Mouse (Mus musculus) liver, adult 2 months (tissue): ENCODE results near the gene Aicda. TPM values are rescaled to one million over a fixed set of nuclear protein-coding genes. Genes with fewer than 3 reads are reported as not detected.
"Not testable (repeated sequence)": the region's sequence is repeated elsewhere in the genome, so short reads cannot be mapped to it uniquely, and the experiment has no call there.

Source experiments
- DNase-seq: peaks from one replicate; pipeline ENCODE4 v3.0.0-alpha.2; 2011; ENCODE audit warnings: low read depth, low spot score; ENCODE audit errors: extremely low read depth
- H3K27ac ChIP-seq: fragments of 200-500 bp; replicated peaks from 2 replicates; pipeline ENCODE4 v1.5.1; 2012; ENCODE audit warnings: low read depth, mild to moderate bottlenecking, control low read depth, inconsistent platforms, low read length; ENCODE audit not compliant: insufficient read depth
- H3K27me3 ChIP-seq: fragments of 200-500 bp; 2 replicates; pipeline ENCODE4 v1.6.1; 2012; ENCODE audit warnings: mild to moderate bottlenecking, moderate library complexity, low read length, inconsistent platforms; ENCODE audit not compliant: control insufficient read depth, insufficient read depth
- H3K36me3 ChIP-seq: fragments of 200-500 bp; 2 replicates; pipeline ENCODE4 v1.6.1; 2012; ENCODE audit warnings: low read length, inconsistent platforms; ENCODE audit not compliant: control insufficient read depth, insufficient read depth
- H3K4me1 ChIP-seq: fragments of 200-500 bp; 2 replicates; pipeline ENCODE4 v1.6.1; 2011; ENCODE audit warnings: low read length; ENCODE audit not compliant: control insufficient read depth, insufficient read depth
- H3K4me3 ChIP-seq: fragments of 200-500 bp; 2 replicates; pipeline ENCODE4 v1.5.1; 2011; ENCODE audit warnings: low read depth, mild to moderate bottlenecking, control low read depth, low read length, moderate library complexity; ENCODE audit not compliant: insufficient read depth
- H3K79me2 ChIP-seq: fragments of 200-500 bp; 2 replicates; pipeline ENCODE4 v1.6.1; 2012; ENCODE audit warnings: inconsistent platforms, mild to moderate bottlenecking, low read length, moderate library complexity; ENCODE audit not compliant: control insufficient read depth, insufficient read depth
- H3K9ac ChIP-seq: fragments of 200-500 bp; 2 replicates; pipeline ENCODE4 v1.6.1; 2012; ENCODE audit warnings: low read depth, mild to moderate bottlenecking, control low read depth, inconsistent platforms, low read length
- CTCF ChIP-seq: fragments of 200-500 bp; IDR thresholded peaks from 2 replicates; pipeline ENCODE4 v1.5.1; 2011; ENCODE audit warnings: low read depth, low read length, control low read depth
- POLR2A ChIP-seq: fragments of 200-500 bp; IDR thresholded peaks from 2 replicates; pipeline ENCODE4 v1.6.1; 2011; ENCODE audit warnings: low read length, control low read depth; ENCODE audit not compliant: insufficient read depth; ENCODE audit errors: extremely low read depth
- WGBS: fragments of 180-500 bp; shearing (Covaris S2); methylation state at CpG from one replicate; pipeline ENCODE4 v1.1.7; 2018; 5-methylcytosine and 5-hydroxymethylcytosine counted together
- polyA plus RNA-seq: library from polyadenylated mRNA; depleted of rRNA; stranded (reverse); fragments of >200 nt; gene quantifications from 2 replicates; pipeline ENCODE4 v1.2.3, GENCODE M21; 2012
- total RNA-seq: library from RNA; depleted of rRNA; stranded (reverse); fragments of >200 nt; gene quantifications from 2 replicates; pipeline ENCODE4 v1.2.3, GENCODE M21; 2014

The Aicda gene
- total and polyA plus RNA-seq, 2 experiments: not detected

DNA sequence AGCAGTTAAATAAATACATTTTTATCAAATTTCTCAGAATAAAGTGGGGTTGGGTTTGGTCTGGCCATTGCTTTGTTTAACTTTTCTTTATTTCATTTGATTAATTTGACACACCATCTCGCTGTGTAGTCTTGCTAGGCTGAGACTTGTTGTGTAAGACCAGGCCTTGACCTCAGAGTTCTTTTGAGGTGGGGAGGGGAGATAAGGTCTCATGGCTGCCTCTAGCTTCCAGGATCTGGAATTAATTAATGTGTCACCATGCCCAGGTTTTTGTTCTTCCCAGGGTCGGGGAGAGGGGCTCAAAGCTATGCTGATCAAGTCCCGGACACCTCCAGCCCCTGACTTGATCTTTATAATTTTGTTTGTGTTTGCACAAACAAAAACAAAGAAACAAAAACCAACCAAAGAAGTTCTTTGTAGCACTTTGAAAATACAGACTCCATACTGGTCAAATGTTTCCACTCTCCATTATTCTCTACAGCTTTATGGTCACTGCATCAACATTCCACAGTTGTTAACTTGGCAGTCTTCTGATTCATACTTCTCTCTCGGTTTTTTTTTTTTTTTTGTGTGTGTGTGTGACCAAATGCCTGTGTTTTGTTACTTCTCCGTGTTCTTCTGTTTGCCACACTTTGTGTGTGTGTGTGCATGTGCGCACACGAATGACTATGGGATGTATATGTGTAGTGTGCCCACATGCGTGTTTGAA is 22.0 kb upstream of the Aicda start:
- Histone ChIP-seq H3K9ac (no peak overlapping the region), H3K79me2 (no peaks in the 10 kb centered on the region), H3K27ac (no peak overlapping the region), H3K4me3 (no peak overlapping the region), H3K36me3 (no peaks in the 10 kb centered on the region), H3K27me3 (no peaks in the 10 kb centered on the region; the same call in 1 of the 2 replicates), H3K4me1 (peaks cover 2% of the 10 kb centered on the region)
- WGBS: 76% methylated on average over 8 of the region's 8 CpGs
- no peak for DNase-seq
- TF ChIP-seq POLR2A: no peak

DNA sequence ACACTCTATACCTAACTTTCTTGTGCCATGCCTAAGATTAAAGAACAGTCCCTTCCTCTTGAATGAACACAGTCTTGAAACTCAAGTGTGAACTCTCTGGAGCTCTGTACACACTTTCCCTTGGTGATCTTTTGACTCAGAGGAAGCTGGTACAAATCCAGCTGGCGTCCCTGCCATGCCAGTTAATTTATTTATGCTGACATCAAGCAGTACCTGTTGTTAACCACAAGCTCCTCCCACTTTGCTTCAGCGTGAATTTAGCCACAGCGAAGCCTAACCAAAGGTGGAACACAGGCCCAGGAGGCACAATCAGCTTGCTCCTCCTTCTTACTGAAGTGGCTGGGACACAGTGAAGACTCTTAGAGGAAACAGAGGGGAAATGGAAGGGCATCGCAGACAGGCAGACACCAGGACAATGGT is 20.7 kb upstream of the Aicda start:
- no peaks in the 10 kb centered on the region for H3K79me2 ChIP-seq
- H3K27ac ChIP-seq: no peak overlapping the region
- WGBS: 13% methylated on average over 4 of the region's 4 CpGs
- TF ChIP-seq CTCF (no peak), POLR2A (no peak)
- no peak overlapping the region for H3K9ac ChIP-seq
- no peaks in the 10 kb centered on the region for H3K36me3 ChIP-seq
- no peaks in the 10 kb centered on the region; the same call in 1 of the 2 replicates for H3K27me3 ChIP-seq
- peak; percentile 62 for DNase-seq
- peaks cover 2% of the 10 kb centered on the region for H3K4me1 ChIP-seq
- H3K4me3 ChIP-seq: no peak overlapping the region

DNA sequence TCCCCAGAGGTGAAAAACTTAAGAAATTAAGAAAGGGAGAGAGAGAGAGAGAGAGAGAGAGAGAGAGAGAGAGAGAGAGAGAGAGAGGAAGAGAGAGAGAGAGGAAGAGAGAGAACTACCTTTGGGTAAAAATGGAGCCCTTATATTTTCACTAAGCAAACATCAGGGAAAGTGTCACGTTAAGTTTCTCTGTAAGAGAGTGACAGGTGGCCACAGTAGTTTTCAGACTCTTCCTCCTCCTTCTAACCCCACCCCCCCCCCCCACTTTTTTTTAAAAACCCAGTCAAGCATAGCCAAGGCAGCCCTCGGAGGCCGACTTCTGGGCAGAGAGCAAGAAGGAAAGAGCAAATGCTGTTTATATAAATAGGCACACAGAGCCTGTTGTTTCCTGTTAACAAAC is 19.6 kb upstream of the Aicda start:
- H3K27me3 ChIP-seq: no peaks in the 10 kb centered on the region; the same call in 1 of the 2 replicates
- peaks cover 2% of the 10 kb centered on the region for H3K4me1 ChIP-seq
- no peak overlapping the region for H3K9ac ChIP-seq
- 56% methylated on average over 3 of the region's 3 CpGs for WGBS
- no peaks in the 10 kb centered on the region for H3K36me3 ChIP-seq
- no peaks in the 10 kb centered on the region for H3K79me2 ChIP-seq
- H3K4me3 ChIP-seq: no peak overlapping the region
- no peak for DNase-seq
- H3K27ac ChIP-seq: no peak overlapping the region
- TF ChIP-seq CTCF (no peak), POLR2A (no peak)

DNA sequence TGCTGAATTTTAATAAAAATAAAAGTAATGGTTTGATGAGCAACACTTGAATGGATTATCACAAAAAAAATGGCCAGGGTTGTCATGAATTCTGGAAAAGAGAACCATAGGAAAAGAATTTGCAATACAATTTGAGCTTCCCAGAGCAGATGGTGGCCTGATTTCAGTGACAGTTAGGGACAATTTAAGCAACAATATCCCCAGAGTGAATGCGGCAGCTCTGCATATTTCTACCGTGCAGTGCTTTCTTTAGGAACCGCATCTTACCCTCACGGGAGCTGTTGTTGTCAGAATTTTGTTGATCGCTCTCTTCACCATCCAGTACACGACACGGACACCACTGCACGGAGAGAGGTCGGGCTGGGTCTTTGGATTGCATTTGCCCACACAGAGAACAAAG is 14.0 kb upstream of the Aicda start:
- DNase-seq: no peak
- H3K27me3 ChIP-seq: no peaks in the 10 kb centered on the region

DNA sequence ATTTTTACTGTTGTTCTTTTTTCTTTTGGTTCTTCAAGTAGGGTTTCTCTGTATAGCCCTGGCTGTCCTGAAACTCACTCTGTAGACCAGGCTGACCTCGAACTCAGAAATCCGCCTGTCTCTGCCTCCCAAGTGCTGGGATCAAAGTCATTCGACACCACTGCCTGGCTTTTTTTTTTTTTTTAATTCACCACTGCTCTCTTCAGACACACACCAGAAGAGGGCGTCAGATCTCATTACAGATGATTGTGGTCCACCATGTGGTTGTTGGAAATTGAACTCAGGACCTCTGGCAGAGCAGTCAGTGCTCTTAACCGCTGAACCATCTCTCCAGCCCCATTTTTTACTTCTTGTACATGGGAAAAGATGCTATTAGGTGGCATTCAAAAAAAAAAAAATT is 11.1 kb upstream of the Aicda start:
- H3K79me2 ChIP-seq, H3K9ac ChIP-seq, H3K36me3 ChIP-seq, H3K27me3 ChIP-seq, H3K27ac ChIP-seq, DNase-seq, H3K4me1 ChIP-seq, H3K4me3 ChIP-seq: not testable (repeated sequence)
- WGBS: 77% methylated on average over 5 of the region's 5 CpGs

More for the DNA sequence above, 14.0 kb upstream of the Aicda start:
- Histone ChIP-seq H3K27ac (no peak overlapping the region), H3K9ac (no peak overlapping the region), H3K36me3 (no peaks in the 10 kb centered on the region), H3K4me3 (no peak overlapping the region), H3K4me1 (no peaks in the 10 kb centered on the region), H3K79me2 (no peaks in the 10 kb centered on the region)
- WGBS: 88% methylated on average over 9 of the region's 9 CpGs
- TF ChIP-seq POLR2A (no peak), CTCF (no peak)

DNA sequence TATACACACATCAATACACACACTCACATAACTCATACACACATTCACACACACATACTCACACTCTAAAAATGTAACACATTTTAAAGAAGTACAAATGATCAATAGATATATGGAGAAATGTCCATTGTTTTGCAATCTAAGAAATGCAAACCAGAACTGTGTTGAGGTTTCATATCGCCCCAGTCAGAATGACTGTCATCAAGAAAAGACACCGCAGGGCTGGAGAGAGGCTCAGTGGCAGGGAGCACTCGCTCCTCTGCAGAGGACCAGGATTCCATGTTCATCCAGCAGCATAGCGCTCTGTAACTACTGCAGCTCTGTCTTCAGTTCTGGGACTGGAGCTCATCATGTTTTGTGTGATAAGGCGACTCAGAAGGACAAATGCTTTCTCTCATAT is 10.0 kb upstream of the Aicda start:
- H3K27me3 ChIP-seq: no peaks in the 10 kb centered on the region
- 86% methylated on average over 5 of the region's 5 CpGs for WGBS
- no peak overlapping the region for H3K27ac ChIP-seq
- H3K4me3 ChIP-seq: no peak overlapping the region
- no peaks in the 10 kb centered on the region for H3K36me3 ChIP-seq
- TF ChIP-seq POLR2A (no peak), CTCF (no peak)
- H3K4me1 ChIP-seq: no peaks in the 10 kb centered on the region
- H3K9ac ChIP-seq: no peak overlapping the region
- no peak for DNase-seq
- H3K79me2 ChIP-seq: no peaks in the 10 kb centered on the region
